Mouse (Mus musculus) gastrocnemius, postnatal 36 days (tissue): Measurements from ENCODE around the gene Arhgef11. TPM values are rescaled to one million over a fixed set of nuclear protein-coding genes. Genes with fewer than 3 reads are reported as not detected.

Source experiments
- DNase-seq, 2 experiments: peaks; one replicate each; pipeline ENCODE4 v3.0.0; 2022
- intact Hi-C: fragments of 180-260 bp; cut with DNase I; formaldehyde crosslinking; loops from one replicate; pipeline ENCODE4 v1.15.1; 2025
- microRNA-seq, 2 experiments: library from miRNA; unstranded; fragments of <30 nt; microRNA quantifications; one replicate each; pipeline ENCODE4 v1.2.0; 2021
- total RNA-seq, 2 experiments: library from RNA; stranded (reverse); gene quantifications; 2 replicates each; pipeline ENCODE4 v1.2.3; 2021

The Arhgef11 gene
- total RNA-seq, 2 experiments from 2014 or later, result 16.5 to 16.9 TPM

DNA sequence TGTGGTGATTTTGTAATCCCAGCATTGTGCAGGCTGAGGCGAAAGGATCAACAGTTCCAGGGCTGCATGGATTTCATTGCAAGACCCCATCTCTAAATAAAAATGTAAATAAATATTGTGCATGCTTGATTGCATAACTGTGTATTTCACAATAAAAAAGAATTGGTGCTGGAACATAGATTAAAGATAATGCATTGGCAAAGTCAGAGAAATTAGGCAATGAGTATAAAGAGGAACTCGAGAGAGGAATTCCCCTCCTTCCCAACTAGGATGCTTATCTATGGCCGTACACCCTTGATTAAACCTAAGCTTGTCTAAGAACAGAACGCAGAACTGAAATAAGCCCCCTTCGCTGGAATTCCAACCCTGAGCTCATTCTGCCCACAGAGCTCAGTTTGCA, 167.8 kb downstream of the Arhgef11 start:
- no peak for DNase-seq
- intact Hi-C loops, result no loop called here

DNA sequence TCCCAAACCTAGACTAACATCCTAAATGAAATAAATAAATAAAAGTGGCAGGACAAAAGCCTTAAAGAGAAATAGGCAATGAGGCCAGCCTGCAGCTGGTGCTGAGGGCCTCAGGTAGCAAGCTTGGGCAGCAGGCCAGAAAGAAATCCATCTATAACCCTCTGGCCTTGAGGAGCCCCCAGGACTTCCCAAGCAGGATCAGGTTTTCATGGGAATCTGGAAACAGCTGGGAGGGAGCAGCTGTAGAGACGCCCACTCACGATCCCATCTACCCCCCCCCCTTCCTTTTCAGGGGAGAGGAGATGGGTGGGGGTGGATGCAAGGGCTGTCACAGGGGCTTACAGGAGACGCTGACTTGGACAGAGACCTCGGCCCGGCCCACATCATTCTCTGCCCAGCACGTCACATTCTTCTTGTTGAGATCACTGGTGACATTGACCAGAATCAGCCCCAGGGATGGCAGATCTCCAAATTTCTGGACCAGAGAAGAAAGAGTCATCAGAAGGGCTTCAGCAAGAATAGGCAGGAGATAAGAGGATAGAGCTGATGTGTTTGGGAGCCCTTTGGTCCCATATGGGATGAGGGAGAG, 168.4 kb downstream of the Arhgef11 start:
- no peak for DNase-seq
- intact Hi-C loops, result no loop called here

Small RNA genes lying within 50 kb of the gene (microRNA-seq; reads per million reads assigned to microRNA genes)
- 0 reads per million in 2 experiments for gene Gm24109

Other genes with a start within 250 kb of the Arhgef11 start
- gene Fcrl1, start 241.2 kb upstream of the Arhgef11 start, total RNA-seq, result not detected
- not detected for gene Fcrl5, start 181.8 kb upstream of the Arhgef11 start, total RNA-seq
- 1 to 10 TPM; 8.1 to 9.5 TPM for gene Etv3, start 92.2 kb upstream of the Arhgef11 start, total RNA-seq
- under 1 TPM; 0.20 to 0.49 TPM for gene Lrrc71, start 131.1 kb downstream of the Arhgef11 start, total RNA-seq
- not detected for gene Ntrk1, start 177.6 kb downstream of the Arhgef11 start, total RNA-seq
- gene Insrr, start 179.4 kb downstream of the Arhgef11 start, total RNA-seq, result not detected
- 1 to 10 TPM; 4.8 to 8.3 TPM for gene Pear1, start 206.7 kb downstream of the Arhgef11 start, total RNA-seq
- gene Sh2d2a, start 229.2 kb downstream of the Arhgef11 start, total RNA-seq, result under 1 TPM in 1 of 2 experiments, not detected in 1; 0.13 TPM